19 mouse cellular contexts compared by ENCODE assay signal in genomic region chr16:88711245-88711644, GRCm38 (mm10). TPM values are rescaled to one million over a fixed set of nuclear protein-coding genes. Genes with fewer than 3 reads are reported as not detected.
DNase-seq lines count a peak whose midpoint lies in the region; ATAC-seq and TF ChIP-seq lines count a peak whose summit lies in the region.
"Had no signal": no experiment of that assay in that cellular context is flagged by ENCODE, and none has a peak within 500 bp of the region (broad histone marks: within the 10 kb centered on the region; RNA-seq: fewer than 3 reads in every experiment).

No protein-coding gene starts in this region.

- no peak for DNase-seq in heart, postnatal 0 days (ENCODE audit: low spot score)
- no peak for DNase-seq in heart, adult 8-10 months (ENCODE audit: low spot score)
- DNase-seq in lung, embryonic 14.5 days, result peak; percentile 4
- no peak for DNase-seq in lung, postnatal 36 days
- DNase-seq in ES-E14 (ENCODE audit: low read depth, low spot score), result no peak
- no peak for DNase-seq in left cerebral cortex, adult 11 months (ENCODE audit: low spot score)
- DNase-seq in ovary, postnatal 10 days (ENCODE audit: low spot score), result no peak
- DNase-seq: cerebellum, adult 11-12 months; heart, adult 2 months; heart, postnatal 14 days had no signal

- H3K27ac ChIP-seq in heart, postnatal 0 days (ENCODE audit: low read depth), result no peak overlapping the region
- no peak overlapping the region for H3K27ac ChIP-seq in lung, embryonic 14.5 days (ENCODE audit: low read depth)
- H3K27ac ChIP-seq in ES-E14 (ENCODE audit: insufficient read depth, low read depth, low read length, poor library complexity, severe bottlenecking), result no peak overlapping the region
- H3K27ac ChIP-seq in intestine, postnatal 0 days (ENCODE audit: low read depth, low read length), result no peak overlapping the region
- H3K27ac ChIP-seq: forebrain, embryonic 15.5 days; heart, adult 2 months; limb, embryonic 13.5 days; midbrain, embryonic 13.5 days had no signal

- TF ChIP-seq CTCF in heart, postnatal 0 days (IDR thresholded peaks at IDR 0.05; ENCODE audit: low read depth), result peak; percentile 18
- TF ChIP-seq CTCF in lung, embryonic 14.5 days (IDR thresholded peaks at IDR 0.05; ENCODE audit: low read depth), result no peak
- peak; percentile 61 for TF ChIP-seq CTCF in intestine, postnatal 0 days (IDR thresholded peaks at IDR 0.05; ENCODE audit: low read depth)

- H3K27me3 ChIP-seq in heart, postnatal 0 days (ENCODE audit: control insufficient read depth, insufficient read depth, low read length), result no peaks in the 10 kb centered on the region
- no peaks in the 10 kb centered on the region for H3K27me3 ChIP-seq in lung, embryonic 14.5 days (ENCODE audit: insufficient read depth, low read length)
- no peaks in the 10 kb centered on the region for H3K27me3 ChIP-seq in intestine, postnatal 0 days (replicated peaks; ENCODE audit: control insufficient read depth, insufficient read depth, low read length)
- H3K27me3 ChIP-seq: forebrain, embryonic 15.5 days; limb, embryonic 13.5 days; midbrain, embryonic 13.5 days had no signal

- H3K9ac ChIP-seq in heart, postnatal 0 days (replicated peaks; ENCODE audit: low read depth, low read length), result no peak overlapping the region
- H3K9ac ChIP-seq in lung, embryonic 14.5 days, result no peak overlapping the region
- no peak overlapping the region for H3K9ac ChIP-seq in ES-E14 (ENCODE audit: insufficient read depth, low read depth, low read length, poor library complexity, severe bottlenecking)
- H3K9ac ChIP-seq in intestine, postnatal 0 days (ENCODE audit: low read depth, low read length), result no peak overlapping the region
- H3K9ac ChIP-seq: forebrain, embryonic 15.5 days; limb, embryonic 13.5 days; midbrain, embryonic 13.5 days had no signal

- H3K4me2 ChIP-seq in heart, postnatal 0 days (ENCODE audit: low read depth, low read length), result no peak overlapping the region
- no peak overlapping the region for H3K4me2 ChIP-seq in lung, embryonic 14.5 days
- H3K4me2 ChIP-seq in intestine, postnatal 0 days (replicated peaks; ENCODE audit: low read depth), result no peak overlapping the region
- H3K4me2 ChIP-seq: forebrain, embryonic 15.5 days; limb, embryonic 13.5 days; midbrain, embryonic 13.5 days had no signal

- H3K4me3 ChIP-seq in heart, postnatal 0 days (ENCODE audit: low read depth, low read length), result no peak overlapping the region
- no peak overlapping the region for H3K4me3 ChIP-seq in lung, embryonic 14.5 days (ENCODE audit: low read depth, low read length)
- no peak overlapping the region for H3K4me3 ChIP-seq in ES-E14 (ENCODE audit: insufficient read depth in 1 of 2, low read depth in 1 of 2, low read length in 2 of 2, poor library complexity in 1 of 2, severe bottlenecking in 1 of 2)
- H3K4me3 ChIP-seq in intestine, postnatal 0 days (ENCODE audit: low read depth, low read length), result no peak overlapping the region
- H3K4me3 ChIP-seq: forebrain, embryonic 15.5 days; heart, adult 2 months; limb, embryonic 13.5 days; midbrain, embryonic 13.5 days had no signal

- ATAC-seq in heart, postnatal 0 days (ENCODE audit: insufficient read depth, low read depth), result no peak
- no peak for ATAC-seq in lung, embryonic 14.5 days (ENCODE audit: insufficient read depth)
- ATAC-seq in intestine, postnatal 0 days, result peak; percentile 46; the same call in 1 of the 2 replicates
- ATAC-seq: forebrain, embryonic 15.5 days; hindbrain, embryonic 16.5 days; midbrain, embryonic 13.5 days had no signal

- no peaks in the 10 kb centered on the region for H3K4me1 ChIP-seq in heart, postnatal 0 days (ENCODE audit: control insufficient read depth, insufficient read depth)
- no peaks in the 10 kb centered on the region for H3K4me1 ChIP-seq in lung, embryonic 14.5 days (ENCODE audit: insufficient read depth)
- no peaks in the 10 kb centered on the region for H3K4me1 ChIP-seq in ES-E14 (ENCODE audit: control insufficient read depth in 2 of 2, insufficient read depth in 2 of 2, low read length in 2 of 2, poor library complexity in 1 of 2)
- H3K4me1 ChIP-seq in intestine, postnatal 0 days (replicated peaks; ENCODE audit: control insufficient read depth, insufficient read depth, low read length), result no peaks in the 10 kb centered on the region
- H3K4me1 ChIP-seq: forebrain, embryonic 15.5 days; limb, embryonic 13.5 days; midbrain, embryonic 13.5 days had no signal

- no peaks in the 10 kb centered on the region for H3K9me3 ChIP-seq in heart, postnatal 0 days (replicated peaks; ENCODE audit: control insufficient read depth, low read length)
- H3K9me3 ChIP-seq in lung, embryonic 14.5 days (ENCODE audit: low read depth, low read length), result no peaks in the 10 kb centered on the region
- no peaks in the 10 kb centered on the region; the same call in 1 of the 2 replicates for H3K9me3 ChIP-seq in ES-E14 (ENCODE audit: control insufficient read depth, insufficient read depth, low read depth, low read length)
- H3K9me3 ChIP-seq in intestine, postnatal 0 days (ENCODE audit: control insufficient read depth), result no peaks in the 10 kb centered on the region
- H3K9me3 ChIP-seq: forebrain, embryonic 15.5 days; limb, embryonic 13.5 days; midbrain, embryonic 13.5 days had no signal

- no peaks in the 10 kb centered on the region for H3K36me3 ChIP-seq in heart, postnatal 0 days (replicated peaks; ENCODE audit: control insufficient read depth, insufficient read depth, low read length)
- no peaks in the 10 kb centered on the region for H3K36me3 ChIP-seq in lung, embryonic 14.5 days (ENCODE audit: insufficient read depth)
- H3K36me3 ChIP-seq in ES-E14 (ENCODE audit: control insufficient read depth, insufficient read depth, low read length, poor library complexity, severe bottlenecking), result no peaks in the 10 kb centered on the region
- no peaks in the 10 kb centered on the region for H3K36me3 ChIP-seq in intestine, postnatal 0 days (ENCODE audit: control insufficient read depth, insufficient read depth)
- H3K36me3 ChIP-seq: forebrain, embryonic 15.5 days; limb, embryonic 13.5 days; midbrain, embryonic 13.5 days had no signal

- in situ Hi-C loops in ES-E14 (cut with MboI; ENCODE audit: low sequenced_read_pairs in 2 of 2, unreplicated experiment in 2 of 2), result no loop called here

- TF ChIP-seq EP300 in heart, postnatal 0 days (IDR thresholded peaks at IDR 0.05; ENCODE audit: low read depth), result no peak

- 74% methylated on average over 6 of the region's 6 CpGs for WGBS in heart, postnatal 0 days
- WGBS in lung, embryonic 14.5 days, result 78% methylated on average over 6 of the region's 6 CpGs
- 75% methylated on average over 6 of the region's 6 CpGs for WGBS in intestine, postnatal 0 days

TF ChIP-seq in ES-E14, 5 proteins besides CTCF, POLR2A, EP300 and RAD21:
- TF ChIP-seq ZC3H11A (IDR thresholded peaks at IDR 0.05; ENCODE audit: borderline replicate concordance, low read depth, low read length) (peak; percentile 70), CHD2 (IDR thresholded peaks at IDR 0.05; ENCODE audit: low read depth, low read length) (no peak)

RNA-seq across cellular contexts. Expression of gene 2310061N02Rik, which starts 3.5 kb away (rescaled TPM):
- not detected in 2 replicates for total RNA-seq in heart, postnatal 0 days (2014; rRNA removed; ENCODE audit: low replicate concordance)
- not detected in 2 replicates for polyA plus RNA-seq in heart, postnatal 0 days (2015; fragmentation: Nextera tagmentation; extraction: Ambion mirVana)
- not detected for total RNA-seq in heart, adult 8-10 months (2022)
- not detected in 2 replicates for polyA plus RNA-seq in lung, embryonic 14.5 days (2014; fragmentation: Nextera tagmentation; extraction: Ambion mirVana)
- not detected in 2 replicates for total RNA-seq in ES-E14 (2012; rRNA removed)
- not detected in 2 replicates for polyA plus RNA-seq in intestine, postnatal 0 days (2015; fragmentation: Nextera tagmentation; extraction: Ambion mirVana)
- total RNA-seq: gastrocnemius, adult 8-10 months; heart, adult 2 months; heart, postnatal 14 days; layer of hippocampus, adult 8-10 months had no signal
- polyA plus RNA-seq: forebrain, embryonic 15.5 days; heart, adult 2 months; hindbrain, embryonic 16.5 days; kidney, embryonic 14.5 days; limb, embryonic 13.5 days; midbrain, embryonic 13.5 days; thymus, postnatal 0 days had no signal

RNA-seq across cellular contexts. Expression of gene Krtap13-1, which starts 17.4 kb away (rescaled TPM):
- total RNA-seq in heart, postnatal 0 days (2014; rRNA removed; ENCODE audit: low replicate concordance), result not detected in 2 replicates
- not detected in 2 replicates for polyA plus RNA-seq in heart, postnatal 0 days (2015; fragmentation: Nextera tagmentation; extraction: Ambion mirVana)
- total RNA-seq in heart, adult 8-10 months (2022), result not detected
- not detected in 2 replicates for polyA plus RNA-seq in lung, embryonic 14.5 days (2014; fragmentation: Nextera tagmentation; extraction: Ambion mirVana)
- total RNA-seq in ES-E14 (2012; rRNA removed), result not detected in 2 replicates
- not detected in 2 replicates for polyA plus RNA-seq in intestine, postnatal 0 days (2015; fragmentation: Nextera tagmentation; extraction: Ambion mirVana)
- total RNA-seq: gastrocnemius, adult 8-10 months; heart, adult 2 months; heart, postnatal 14 days; layer of hippocampus, adult 8-10 months had no signal
- polyA plus RNA-seq: forebrain, embryonic 15.5 days; heart, adult 2 months; hindbrain, embryonic 16.5 days; kidney, embryonic 14.5 days; limb, embryonic 13.5 days; midbrain, embryonic 13.5 days; thymus, postnatal 0 days had no signal

RNA-seq across cellular contexts. Expression of gene Krtap27-1, which starts 39.8 kb away (rescaled TPM):
- not detected in 2 replicates for total RNA-seq in heart, postnatal 0 days (2014; rRNA removed; ENCODE audit: low replicate concordance)
- polyA plus RNA-seq in heart, postnatal 0 days (2015; fragmentation: Nextera tagmentation; extraction: Ambion mirVana), result not detected in 2 replicates
- total RNA-seq in heart, adult 8-10 months (2022), result not detected
- not detected in 2 replicates for polyA plus RNA-seq in lung, embryonic 14.5 days (2014; fragmentation: Nextera tagmentation; extraction: Ambion mirVana)
- total RNA-seq in ES-E14 (2012; rRNA removed), result not detected in 2 replicates
- polyA plus RNA-seq in intestine, postnatal 0 days (2015; fragmentation: Nextera tagmentation; extraction: Ambion mirVana), result not detected in 2 replicates
- total RNA-seq: gastrocnemius, adult 8-10 months; heart, adult 2 months; heart, postnatal 14 days; layer of hippocampus, adult 8-10 months had no signal
- polyA plus RNA-seq: forebrain, embryonic 15.5 days; heart, adult 2 months; hindbrain, embryonic 16.5 days; kidney, embryonic 14.5 days; limb, embryonic 13.5 days; midbrain, embryonic 13.5 days; thymus, postnatal 0 days had no signal

RNA-seq across cellular contexts. Expression of gene Krtap13, which starts 40.2 kb away (rescaled TPM):
- not detected in 2 replicates for total RNA-seq in heart, postnatal 0 days (2014; rRNA removed; ENCODE audit: low replicate concordance)
- not detected in 2 replicates for polyA plus RNA-seq in heart, postnatal 0 days (2015; fragmentation: Nextera tagmentation; extraction: Ambion mirVana)
- not detected for total RNA-seq in heart, adult 8-10 months (2022)
- not detected in 2 replicates for polyA plus RNA-seq in lung, embryonic 14.5 days (2014; fragmentation: Nextera tagmentation; extraction: Ambion mirVana)
- not detected in 2 replicates for total RNA-seq in ES-E14 (2012; rRNA removed)
- not detected in 2 replicates for polyA plus RNA-seq in intestine, postnatal 0 days (2015; fragmentation: Nextera tagmentation; extraction: Ambion mirVana)
- total RNA-seq: gastrocnemius, adult 8-10 months; heart, adult 2 months; heart, postnatal 14 days; layer of hippocampus, adult 8-10 months had no signal
- polyA plus RNA-seq: forebrain, embryonic 15.5 days; heart, adult 2 months; hindbrain, embryonic 16.5 days; kidney, embryonic 14.5 days; limb, embryonic 13.5 days; midbrain, embryonic 13.5 days; thymus, postnatal 0 days had no signal

RNA-seq across cellular contexts. Expression of gene 2310034C09Rik, which starts 47.4 kb away (rescaled TPM):
- total RNA-seq in heart, postnatal 0 days (2014; rRNA removed; ENCODE audit: low replicate concordance), result not detected in 2 replicates
- not detected in 2 replicates for polyA plus RNA-seq in heart, postnatal 0 days (2015; fragmentation: Nextera tagmentation; extraction: Ambion mirVana)
- not detected for total RNA-seq in heart, adult 8-10 months (2022)
- not detected in 2 replicates for polyA plus RNA-seq in lung, embryonic 14.5 days (2014; fragmentation: Nextera tagmentation; extraction: Ambion mirVana)
- not detected in 2 replicates for total RNA-seq in ES-E14 (2012; rRNA removed)
- polyA plus RNA-seq in intestine, postnatal 0 days (2015; fragmentation: Nextera tagmentation; extraction: Ambion mirVana), result not detected in 2 replicates
- total RNA-seq: gastrocnemius, adult 8-10 months; heart, adult 2 months; heart, postnatal 14 days; layer of hippocampus, adult 8-10 months had no signal
- polyA plus RNA-seq: forebrain, embryonic 15.5 days; heart, adult 2 months; hindbrain, embryonic 16.5 days; kidney, embryonic 14.5 days; limb, embryonic 13.5 days; midbrain, embryonic 13.5 days; thymus, postnatal 0 days had no signal
